Mouse (Mus musculus) kidney, adult 11 months (tissue): ENCODE data around the gene Olfr734.

Experiments
- DNase-seq: peaks from one replicate; pipeline ENCODE4 v3.0.0; 2022

Gene Olfr734

DNA sequence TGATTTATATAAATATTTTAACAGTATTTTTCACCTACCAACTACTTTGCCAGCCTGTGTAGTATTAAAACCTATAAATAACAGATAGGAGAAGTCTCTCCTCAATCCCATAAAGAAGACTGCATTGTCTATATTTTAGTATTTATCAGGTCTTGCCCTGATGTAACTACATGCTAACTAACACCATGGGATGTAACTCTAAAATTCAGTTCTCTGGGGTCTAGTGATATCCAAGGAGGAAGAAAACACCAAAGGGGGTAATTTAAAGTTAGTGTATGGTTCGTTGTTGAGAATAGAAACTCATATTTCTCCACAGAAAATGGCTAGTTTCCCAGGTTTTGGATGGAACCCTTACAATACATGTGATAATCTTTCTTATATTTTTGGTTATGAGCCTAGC lies at the start of gene Olfr734:
Olfr734 (minus strand) TSS at position 101 of the 400 bp plus-strand sequence.
- DNase-seq = no peak

DNA sequence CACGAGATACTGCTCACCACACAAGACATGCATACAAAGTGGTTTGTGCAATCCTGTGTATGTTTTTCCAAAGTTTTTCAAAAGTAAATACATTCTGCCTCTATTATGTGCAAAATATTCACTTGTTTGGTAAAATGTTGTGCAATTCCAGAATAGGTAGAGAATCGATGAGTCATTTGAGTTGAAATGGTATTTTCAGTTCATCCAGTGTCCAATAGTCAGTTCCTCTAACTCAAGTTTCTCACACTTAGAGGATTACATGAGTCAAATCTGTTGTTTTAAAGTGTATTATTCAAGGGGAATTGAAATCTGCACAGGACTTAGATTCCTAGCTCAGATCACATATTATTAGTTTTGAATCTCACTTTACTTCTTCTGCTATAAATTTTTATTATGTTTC lies 37.0 kb upstream of the Olfr734 start:
- DNase-seq = no peak

DNA sequence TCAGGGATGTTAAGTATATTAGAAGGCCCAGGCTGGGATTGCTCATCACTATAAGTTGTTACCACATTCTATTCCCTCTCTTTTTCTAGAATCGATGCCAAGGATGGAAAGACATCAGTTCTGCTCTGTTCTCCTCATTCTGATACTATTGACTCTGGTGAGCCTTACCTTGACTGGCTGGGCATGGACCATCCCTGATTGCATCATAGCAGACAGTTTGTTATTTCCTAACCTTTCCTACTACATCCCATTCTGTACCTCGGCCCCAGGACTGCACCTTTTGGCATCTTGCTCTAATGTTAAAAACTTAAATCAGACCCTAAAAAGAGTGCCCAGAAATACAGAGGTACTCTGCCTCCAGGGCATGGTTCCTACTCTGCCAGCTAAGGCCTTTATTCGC lies 33.9 kb upstream of the Olfr734 start:
- no peak for DNase-seq

GRCm38 (mm10) chr14:50357593-50357992 lies 31.0 kb upstream of the Olfr734 start, which contains the start of gene Tlr11:
Gene Tlr11, plus strand, starts transcription at chr14:50357914.
- DNase-seq = no peak

- no peak for DNase-seq
These were observed 30.2 kb upstream of the Olfr734 start for GRCm38 (mm10) chr14:50356725-50357124.

DNA sequence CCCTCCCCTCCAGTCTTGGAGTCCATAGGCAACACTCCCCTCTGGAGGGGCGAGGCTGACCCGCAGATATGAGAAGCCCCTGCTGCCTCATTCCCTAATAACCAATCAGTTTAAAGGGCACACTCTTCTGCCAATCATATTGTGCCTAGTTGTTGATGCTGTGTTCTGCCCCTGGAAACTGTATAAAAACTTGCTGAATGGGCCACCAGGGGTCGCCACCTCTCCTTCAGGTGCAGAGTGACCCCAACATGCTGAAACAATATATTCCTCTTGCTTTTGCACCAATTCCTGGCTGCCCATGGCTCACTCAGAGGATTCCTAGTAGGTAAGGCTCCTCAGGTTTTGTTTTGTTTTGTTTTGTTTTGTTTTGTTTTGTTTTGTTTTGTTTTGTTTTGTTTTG lies 25.9 kb upstream of the Olfr734 start:
- DNase-seq = peak; percentile 2

DNA sequence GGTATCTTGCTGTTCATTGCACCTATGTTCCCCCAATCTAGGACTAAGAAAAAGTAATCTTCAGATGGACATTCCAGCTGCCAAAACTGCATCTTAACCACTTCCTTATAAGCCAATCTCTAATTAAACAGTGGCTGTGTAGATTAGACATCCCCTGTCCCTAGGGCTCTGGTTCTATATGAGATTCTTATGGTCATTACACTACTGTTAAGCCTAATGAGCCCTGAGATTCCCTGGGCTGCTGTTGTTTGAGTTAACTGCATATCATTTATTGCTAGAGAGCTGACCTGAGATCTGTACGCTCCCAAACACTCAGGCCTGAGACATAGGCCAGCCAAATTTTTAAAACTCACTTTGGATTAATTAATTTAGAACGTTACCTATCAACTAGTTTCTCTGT lies 22.2 kb upstream of the Olfr734 start, which contains the start of gene Olfr735:
Olfr735 (minus strand) TSS at position 77 of the 400 bp plus-strand sequence.
- no peak for DNase-seq

- no peak for DNase-seq
These were observed 25.1 kb downstream of the Olfr734 start, which contains the start of gene Olfr733 for GRCm38 (mm10) chr14:50301422-50301821. Gene Olfr733, minus strand, starts transcription at chr14:50301522.

- no peak for DNase-seq
These were observed 42.5 kb downstream of the Olfr734 start, which contains the start of gene Olfr732 for GRCm38 (mm10) chr14:50284106-50284505. Gene Olfr732, minus strand, starts transcription at chr14:50284206.
